Mouse (Mus musculus) Patski (cell line): ENCODE data around the gene Notch2. TPM values are rescaled to one million over a fixed set of nuclear protein-coding genes. Genes with fewer than 3 reads are reported as not detected.

Experiments
- ATAC-seq: fragments of 100-300 bp; one replicate; pipeline ENCODE4 v1.8.0; 2021
- CTCF ChIA-PET: fragments of 350-600 bp; sonication (Branson Sonifier 250); formaldehyde crosslinking; loops from one replicate; lab custom pipeline; 2022; ENCODE audit warnings: inconsistent platforms; lab: Charles Lee
- POLR2A ChIA-PET: fragments of 350-600 bp; sonication (Branson Sonifier 250); formaldehyde crosslinking; loops from one replicate; lab custom pipeline; 2022; ENCODE audit warnings: antibody characterized with exemption, inconsistent platforms; lab: Charles Lee
- DNase-seq: peaks from one replicate; pipeline ENCODE4 v3.0.0-alpha.2; 2011; ENCODE audit warnings: low read depth, low spot score
- H3K27me3 ChIP-seq: fragments of 371-371 bp; one replicate; pipeline ENCODE4 v1.5.1; 2021
- CTCF ChIP-seq: fragments of 100-300 bp; IDR thresholded peaks from one replicate; pipeline ENCODE4 v1.5.1; 2021
- in situ Hi-C: fragments of 300-500 bp; cut with MboI; formaldehyde crosslinking; loops from 3 replicates; pipeline ENCODE4 v1.11.1; 2018; ENCODE audit warnings: low pct_unique_long_range_greater_than_20kb, mixed read lengths
- polyA plus RNA-seq: library from polyadenylated mRNA; unstranded; gene quantifications from one replicate; pipeline ENCODE4 v1.2.3, GENCODE M21; 2021

Notch2 gene
- polyA plus RNA-seq, 1 experiment from 2014 or later = 65.2 TPM

- in situ Hi-C loops = no loop called here
- POLR2A ChIA-PET = interaction anchor here (1.1 kb wide), 1 partner anchor 21 kb away, joined by 5 read pairs; no protein-coding TSS in a partner anchor
- TF ChIP-seq CTCF = no peak
- CTCF ChIA-PET = interaction anchor here (0.9 to 1.8 kb wide), 2 partner anchors 11 to 43 kb away, joined by 3 to 4 read pairs; no protein-coding TSS in a partner anchor
- DNase-seq = no peak
- no peaks in the 10 kb centered on the region for H3K27me3 ChIP-seq
- no peak for ATAC-seq
These were observed 20.1 kb upstream of the Notch2 start for GRCm38 (mm10) chr3:97993196-97993595.

GRCm38 (mm10) chr3:97993920-97994545 is 19.3 kb upstream of the Notch2 start:
- CTCF ChIA-PET = interaction anchor here (1.8 kb wide), 1 partner anchor 12 kb away, joined by 4 read pairs; no protein-coding TSS in a partner anchor

GRCm38 (mm10) chr3:97994818-97995217 is 18.5 kb upstream of the Notch2 start:
- CTCF ChIA-PET = interaction anchor here (1.1 to 5.3 kb wide), 2 partner anchors 8 to 27 kb away, joined by 3 to 31 read pairs; no protein-coding TSS in a partner anchor
- ATAC-seq (no peak), DNase-seq (no peak)
- in situ Hi-C loops = no loop called here
- no peak for TF ChIP-seq CTCF
- H3K27me3 ChIP-seq = no peaks in the 10 kb centered on the region
- POLR2A ChIA-PET = no interaction called here

More at GRCm38 (mm10) chr3:97993920-97994545, 19.3 kb upstream of the Notch2 start:
- no peak for TF ChIP-seq CTCF
- POLR2A ChIA-PET = no interaction called here
- DNase-seq (no peak), ATAC-seq (no peak)
- in situ Hi-C loops = no loop called here
- H3K27me3 ChIP-seq = no peaks in the 10 kb centered on the region

- H3K27me3 ChIP-seq = no peaks in the 10 kb centered on the region
- ChIA-PET POLR2A (interaction anchor here (0.6 to 1.0 kb wide), 2 partner anchors 15 to 1241 kb away, joined by 3 read pairs; partner anchors contain the start of gene Notch2), CTCF (interaction anchor here (0.7 to 5.3 kb wide), 4 partner anchors 9 to 57 kb away, joined by 3 to 31 read pairs (median 4); no protein-coding TSS in a partner anchor)
- peak; percentile 83 for ATAC-seq
- in situ Hi-C loops = no loop called here
- peak; percentile 94 for DNase-seq
- TF ChIP-seq CTCF = no peak
These were observed 15.0 kb upstream of the Notch2 start for GRCm38 (mm10) chr3:97998349-97998748.

- ChIA-PET POLR2A (no interaction called here), CTCF (no interaction called here)
- no peaks in the 10 kb centered on the region for H3K27me3 ChIP-seq
- ATAC-seq = no peak
- in situ Hi-C loops = no loop called here
- TF ChIP-seq CTCF = no peak
- no peak for DNase-seq
These were observed 9.8 kb upstream of the Notch2 start for GRCm38 (mm10) chr3:98003558-98003957.

GRCm38 (mm10) chr3:98004231-98004630 is 9.1 kb upstream of the Notch2 start:
- ChIA-PET CTCF (no interaction called here), POLR2A (no interaction called here)
- DNase-seq (no peak), ATAC-seq (no peak)
- in situ Hi-C loops = no loop called here
- no peak for TF ChIP-seq CTCF
- H3K27me3 ChIP-seq = no peaks in the 10 kb centered on the region

GRCm38 (mm10) chr3:98005306-98005705 is 8.0 kb upstream of the Notch2 start:
- DNase-seq = no peak
- in situ Hi-C loops = no loop called here
- ChIA-PET POLR2A (no interaction called here), CTCF (interaction anchor here (1.4 to 1.5 kb wide), 2 partner anchors 59 to 70 kb away, joined by 3 to 4 read pairs; no protein-coding TSS in a partner anchor)
- no peak for TF ChIP-seq CTCF
- ATAC-seq = no peak
- no peaks in the 10 kb centered on the region for H3K27me3 ChIP-seq

GRCm38 (mm10) chr3:98006046-98006691 is 7.2 kb upstream of the Notch2 start:
- ChIA-PET CTCF (interaction anchor here (1.4 to 1.5 kb wide), 3 partner anchors 9 to 71 kb away, joined by 3 to 4 read pairs (median 4); no protein-coding TSS in a partner anchor), POLR2A (no interaction called here)
- DNase-seq = no peak
- TF ChIP-seq CTCF = no peak
- in situ Hi-C loops = no loop called here
- no peak for ATAC-seq
- H3K27me3 ChIP-seq = no peaks in the 10 kb centered on the region

- no peaks in the 10 kb centered on the region for H3K27me3 ChIP-seq
- CTCF ChIA-PET = interaction anchor here (1.4 to 1.5 kb wide), 4 partner anchors 8 to 72 kb away, joined by 3 to 4 read pairs (median 4); no protein-coding TSS in a partner anchor
- DNase-seq (no peak), ATAC-seq (no peak)
- in situ Hi-C loops = no loop called here
- POLR2A ChIA-PET = no interaction called here
- TF ChIP-seq CTCF = no peak
These were observed 6.4 kb upstream of the Notch2 start for GRCm38 (mm10) chr3:98006973-98007372.

- ATAC-seq (no peak), DNase-seq (no peak)
- POLR2A ChIA-PET = interaction anchor here (0.7 to 1.0 kb wide), 2 partner anchors 9 to 70 kb away, joined by 3 to 6 read pairs; no protein-coding TSS in a partner anchor
- no peaks in the 10 kb centered on the region for H3K27me3 ChIP-seq
- in situ Hi-C loops = no loop called here
- TF ChIP-seq CTCF = no peak
- CTCF ChIA-PET = interaction anchor here (1.0 to 1.6 kb wide), 5 partner anchors 9 to 66 kb away, joined by 3 to 4 read pairs (median 3); no protein-coding TSS in a partner anchor
These were observed 5.2 kb upstream of the Notch2 start for GRCm38 (mm10) chr3:98008143-98008542.
